Comparison of ENCODE assay signal across 10 mouse cellular contexts in the genomic region with DNA sequence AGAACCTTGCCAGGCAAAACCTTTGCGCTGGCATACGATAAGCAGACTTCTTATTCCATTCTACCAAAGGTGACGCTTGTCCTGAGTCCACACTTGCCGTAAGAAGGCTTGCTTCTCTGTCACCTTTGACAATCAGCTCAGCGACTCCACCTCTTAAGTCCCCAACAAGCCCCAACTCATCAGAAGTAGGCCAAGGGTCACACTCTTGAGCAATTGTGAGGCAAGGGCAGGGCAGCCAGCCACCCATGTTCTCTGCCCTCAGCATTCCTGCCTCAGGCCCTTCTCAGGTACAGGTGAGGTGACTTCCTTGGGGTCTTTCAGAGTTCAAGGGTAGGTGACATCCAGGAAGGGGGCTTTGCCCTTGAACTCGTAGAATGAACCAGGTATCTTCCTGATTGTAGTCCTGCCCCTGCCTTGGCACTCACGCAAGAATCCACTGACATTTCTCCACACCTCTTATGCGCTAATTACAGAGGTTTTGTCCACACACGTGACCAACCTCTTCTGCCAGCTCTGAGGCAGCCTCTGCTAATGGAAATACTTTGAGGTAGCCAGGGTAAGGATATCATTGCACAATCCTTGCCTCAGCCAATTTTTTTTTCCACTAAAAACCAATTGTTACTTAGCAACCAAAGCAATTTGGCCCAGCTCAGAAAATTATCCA. TPM values are rescaled to one million over a fixed set of nuclear protein-coding genes. Genes with fewer than 3 reads are reported as not detected.
DNase-seq lines count a peak whose midpoint lies in the region; ATAC-seq and TF ChIP-seq lines count a peak whose summit lies in the region.
"Had no signal": no experiment of that assay in that cellular context is flagged by ENCODE, and none has a peak within 500 bp of the region (broad histone marks: within the 10 kb centered on the region; RNA-seq: fewer than 3 reads in every experiment).

No protein-coding gene starts in this region.

- H3K9me3 ChIP-seq in liver, postnatal 0 days (ENCODE audit: low read length), result no peaks in the 10 kb centered on the region
- H3K9me3 ChIP-seq in liver, embryonic 12.5 days (replicated peaks), result no peaks in the 10 kb centered on the region
- H3K9me3 ChIP-seq in intestine, embryonic 16.5 days (ENCODE audit: control insufficient read depth, low read length), result no peaks in the 10 kb centered on the region
- H3K9me3 ChIP-seq in stomach, embryonic 16.5 days (replicated peaks; ENCODE audit: control insufficient read depth, low read length), result no peaks in the 10 kb centered on the region
- H3K9me3 ChIP-seq: embryonic facial prominence, embryonic 13.5 days; neural tube, embryonic 13.5 days had no signal

- no peaks in the 10 kb centered on the region for H3K36me3 ChIP-seq in liver, postnatal 0 days (replicated peaks; ENCODE audit: insufficient read depth, low read length)
- no peaks in the 10 kb centered on the region for H3K36me3 ChIP-seq in liver, embryonic 12.5 days
- H3K36me3 ChIP-seq in intestine, embryonic 16.5 days (ENCODE audit: control insufficient read depth, insufficient read depth, low read length), result no peaks in the 10 kb centered on the region
- no peaks in the 10 kb centered on the region for H3K36me3 ChIP-seq in stomach, embryonic 16.5 days (ENCODE audit: control insufficient read depth, insufficient read depth, low read length)
- H3K36me3 ChIP-seq: embryonic facial prominence, embryonic 13.5 days; neural tube, embryonic 13.5 days had no signal

- WGBS in liver, postnatal 0 days (ENCODE audit: insufficient replicate concordance), result 77% methylated on average over 9 of the region's 9 CpGs
- 75% methylated on average over 9 of the region's 9 CpGs for WGBS in liver, embryonic 12.5 days (ENCODE audit: insufficient replicate concordance)
- 71% methylated on average over 9 of the region's 9 CpGs for WGBS in intestine, embryonic 16.5 days
- WGBS in stomach, embryonic 16.5 days, result 81% methylated on average over 9 of the region's 9 CpGs

- no peak overlapping the region for H3K4me3 ChIP-seq in liver, postnatal 0 days (ENCODE audit: low read depth, low read length)
- no peak overlapping the region for H3K4me3 ChIP-seq in liver, embryonic 12.5 days
- H3K4me3 ChIP-seq in intestine, embryonic 16.5 days (ENCODE audit: low read length), result no peak overlapping the region
- no peak overlapping the region for H3K4me3 ChIP-seq in stomach, embryonic 16.5 days (replicated peaks; ENCODE audit: low read length)
- H3K4me3 ChIP-seq: embryonic facial prominence, embryonic 13.5 days; neural tube, embryonic 13.5 days had no signal

- peaks cover 12% of the 10 kb centered on the region; the same call in 1 of the 2 replicates for H3K27me3 ChIP-seq in liver, postnatal 0 days (ENCODE audit: insufficient read depth, low read length)
- peaks cover 43% of the 10 kb centered on the region for H3K27me3 ChIP-seq in liver, embryonic 12.5 days (replicated peaks)
- H3K27me3 ChIP-seq in intestine, embryonic 16.5 days (replicated peaks; ENCODE audit: control insufficient read depth, insufficient read depth, low read length), result 0 out of 2 replicates have a peak, but pooled peaks cover 3% of the 10 kb centered on the region
- H3K27me3 ChIP-seq in stomach, embryonic 16.5 days (ENCODE audit: control insufficient read depth, insufficient read depth, low read length), result no peaks in the 10 kb centered on the region
- H3K27me3 ChIP-seq: embryonic facial prominence, embryonic 13.5 days; neural tube, embryonic 13.5 days had no signal

- no peak overlapping the region for H3K9ac ChIP-seq in liver, postnatal 0 days (replicated peaks)
- H3K9ac ChIP-seq in liver, embryonic 12.5 days, result no peak overlapping the region
- no peak overlapping the region for H3K9ac ChIP-seq in intestine, embryonic 16.5 days (ENCODE audit: low read depth, low read length)
- H3K9ac ChIP-seq in stomach, embryonic 16.5 days (ENCODE audit: low read length), result no peak overlapping the region
- H3K9ac ChIP-seq: embryonic facial prominence, embryonic 13.5 days; neural tube, embryonic 13.5 days had no signal

- peak; percentile 31 for DNase-seq in gastrocnemius, adult 18-20 months (ENCODE audit: low spot score)
- DNase-seq in gastrocnemius, postnatal 10 days, result no peak
- peak; percentile 61 for DNase-seq in liver, postnatal 0 days
- no peak for DNase-seq in T-cell, adult 2 months (ENCODE audit: low spot score)
- no peak for DNase-seq in cerebellum, postnatal 36 days

- H3K4me1 ChIP-seq in liver, postnatal 0 days (ENCODE audit: insufficient read depth), result peaks cover 23% of the 10 kb centered on the region
- peaks cover 14% of the 10 kb centered on the region for H3K4me1 ChIP-seq in liver, embryonic 12.5 days
- H3K4me1 ChIP-seq in intestine, embryonic 16.5 days (ENCODE audit: control insufficient read depth, insufficient read depth, low read length), result no peaks in the 10 kb centered on the region
- peaks cover 3% of the 10 kb centered on the region; the same call in 1 of the 2 replicates for H3K4me1 ChIP-seq in stomach, embryonic 16.5 days (ENCODE audit: control insufficient read depth, insufficient read depth, low read length)
- H3K4me1 ChIP-seq: neural tube, embryonic 13.5 days had no signal

- no peak overlapping the region for H3K4me2 ChIP-seq in liver, postnatal 0 days (ENCODE audit: low read depth, low read length)
- H3K4me2 ChIP-seq in liver, embryonic 12.5 days, result no peak overlapping the region
- no peak overlapping the region for H3K4me2 ChIP-seq in intestine, embryonic 16.5 days (ENCODE audit: low read depth, low read length)
- H3K4me2 ChIP-seq in stomach, embryonic 16.5 days (ENCODE audit: low read depth, low read length), result no peak overlapping the region
- H3K4me2 ChIP-seq: embryonic facial prominence, embryonic 13.5 days; neural tube, embryonic 13.5 days had no signal

- H3K27ac ChIP-seq in liver, postnatal 0 days (ENCODE audit: low read depth), result peak overlapping the region; percentile 55
- H3K27ac ChIP-seq in liver, embryonic 12.5 days, result no peak overlapping the region
- peak overlapping the region; percentile 48; the same call in 1 of the 2 replicates for H3K27ac ChIP-seq in intestine, embryonic 16.5 days (ENCODE audit: low read length)
- H3K27ac ChIP-seq in stomach, embryonic 16.5 days (ENCODE audit: low read length), result peak overlapping the region; percentile 68
- H3K27ac ChIP-seq: embryonic facial prominence, embryonic 13.5 days; neural tube, embryonic 13.5 days had no signal

- TF ChIP-seq CTCF in liver, postnatal 0 days (IDR thresholded peaks at IDR 0.05; ENCODE audit: low read depth), result no peak

- TF ChIP-seq EP300 in liver, postnatal 0 days (IDR thresholded peaks at IDR 0.05; ENCODE audit: low read depth), result peak; percentile 14; the same call in 1 of the 2 replicates

- ATAC-seq in liver, postnatal 0 days, result peak; percentile 84
- no peak for ATAC-seq in liver, embryonic 12.5 days
- ATAC-seq in intestine, embryonic 16.5 days, result peak; percentile 86
- peak; percentile 43; the same call in 1 of the 2 replicates for ATAC-seq in stomach, embryonic 16.5 days (ENCODE audit: insufficient read depth, low FRiP score)

RNA-seq across cellular contexts. Expression of a gene that starts 20.9 kb away (rescaled TPM):
- total RNA-seq in gastrocnemius, adult 18-20 months (2021), result 10 to 100 TPM; 14.7 to 15.4 TPM
- 10 to 100 TPM; 14.5 to 17.1 TPM for total RNA-seq in gastrocnemius, postnatal 10 days (2021)
- polyA plus RNA-seq in liver, postnatal 0 days (2015; fragmentation: Nextera tagmentation; extraction: Ambion mirVana), result 11.7 and 13.7 TPM in 2 replicates
- polyA plus RNA-seq in liver, embryonic 12.5 days (2016; fragmentation: Nextera tagmentation; extraction: Ambion mirVana), result 20.3 and 21.3 TPM in 2 replicates
- polyA plus RNA-seq in intestine, embryonic 16.5 days (2015; fragmentation: Nextera tagmentation; extraction: Ambion mirVana), result 16.3 and 21.7 TPM in 2 replicates
- 23.9 and 26.6 TPM in 2 replicates for polyA plus RNA-seq in stomach, embryonic 16.5 days (2015; fragmentation: Nextera tagmentation; extraction: Ambion mirVana)

RNA-seq across cellular contexts. Expression of a gene that starts 21.2 kb away (rescaled TPM):
- 1 to 10 TPM; 4.6 to 9.7 TPM for total RNA-seq in gastrocnemius, adult 18-20 months (2021)
- total RNA-seq in gastrocnemius, postnatal 10 days (2021), result 1 to 10 TPM; 4.1 to 6.7 TPM
- polyA plus RNA-seq in liver, postnatal 0 days (2015; fragmentation: Nextera tagmentation; extraction: Ambion mirVana), result 1.7 and 1.8 TPM in 2 replicates
- polyA plus RNA-seq in liver, embryonic 12.5 days (2016; fragmentation: Nextera tagmentation; extraction: Ambion mirVana), result 1.8 and 2.8 TPM in 2 replicates
- polyA plus RNA-seq in intestine, embryonic 16.5 days (2015; fragmentation: Nextera tagmentation; extraction: Ambion mirVana), result 0.91 and 2.1 TPM in 2 replicates
- polyA plus RNA-seq in stomach, embryonic 16.5 days (2015; fragmentation: Nextera tagmentation; extraction: Ambion mirVana), result 1.8 and 2.2 TPM in 2 replicates

Comparison
In these comparisons a context has a peak if more than half of its experiments do, and no peak if none do; other contexts are left out.
1. DNase-seq: peak in gastrocnemius, adult 18-20 months (single experiment) and liver, postnatal 0 days (single experiment); none in gastrocnemius, postnatal 10 days (single experiment), T-cell, adult 2 months (single experiment) and cerebellum, postnatal 36 days (0 of 2).